Comparison of ENCODE assay signal across 8 mouse cellular contexts in the genomic region with DNA sequence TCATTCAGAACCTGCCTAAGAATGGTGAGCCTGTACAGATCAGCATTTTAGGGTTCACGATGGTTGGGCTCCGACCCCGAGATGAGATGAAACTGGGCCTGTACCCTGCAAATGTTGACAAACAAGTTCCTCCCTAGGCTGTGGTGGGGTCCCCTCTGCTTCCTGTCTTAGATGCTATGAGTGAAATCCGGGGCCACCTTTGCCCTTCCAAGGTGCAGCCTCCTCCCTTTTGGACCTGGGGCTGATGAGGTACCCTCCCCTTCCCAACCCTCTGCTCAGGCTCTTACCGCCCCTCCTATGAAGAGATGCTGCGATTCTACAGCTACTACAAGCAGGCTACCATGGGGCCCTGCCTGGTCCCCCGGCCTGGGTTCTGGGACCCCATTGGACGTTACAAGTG. TPM values are rescaled to one million over a fixed set of nuclear protein-coding genes. Genes with fewer than 3 reads are reported as not detected.
DNase-seq lines count a peak whose midpoint lies in the region; ATAC-seq and TF ChIP-seq lines count a peak whose summit lies in the region.

No protein-coding gene starts in this region.

- no peak for DNase-seq in heart, postnatal 14 days
- no peak for DNase-seq in ovary, postnatal 10 days (ENCODE audit: low spot score)
- DNase-seq in retina, postnatal 1 day = no peak

- WGBS in heart, embryonic 13.5 days = 54% methylated on average over 8 of the region's 8 CpGs
- WGBS in hindbrain, embryonic 15.5 days = 57% methylated on average over 8 of the region's 8 CpGs
- WGBS in liver, embryonic 16.5 days (ENCODE audit: insufficient replicate concordance) = 51% methylated on average over 8 of the region's 8 CpGs

- TF ChIP-seq CTCF in bone marrow macrophage, adult 2 months (IDR thresholded peaks at IDR 0.05; ENCODE audit: low read depth, low read length) = no peak

- peak overlapping the region; percentile 65 for H3K4me3 ChIP-seq in heart, embryonic 13.5 days
- peak overlapping the region; percentile 81 for H3K4me3 ChIP-seq in bone marrow macrophage, adult 2 months (ENCODE audit: insufficient read depth, low read length)
- no peak overlapping the region for H3K4me3 ChIP-seq in hindbrain, embryonic 15.5 days
- H3K4me3 ChIP-seq in liver, embryonic 16.5 days (ENCODE audit: low read depth, low read length) = peak overlapping the region; percentile 81

- H3K27me3 ChIP-seq in heart, embryonic 13.5 days (replicated peaks) = peaks cover 28% of the 10 kb centered on the region
- peaks cover 24% of the 10 kb centered on the region for H3K27me3 ChIP-seq in hindbrain, embryonic 15.5 days
- H3K27me3 ChIP-seq in liver, embryonic 16.5 days (ENCODE audit: control insufficient read depth, insufficient read depth, low read depth, low read length) = peaks cover 31% of the 10 kb centered on the region

- H3K9me3 ChIP-seq in heart, embryonic 13.5 days = no peaks in the 10 kb centered on the region
- H3K9me3 ChIP-seq in hindbrain, embryonic 15.5 days = no peaks in the 10 kb centered on the region
- H3K9me3 ChIP-seq in liver, embryonic 16.5 days (replicated peaks; ENCODE audit: control insufficient read depth, low read length) = no peaks in the 10 kb centered on the region

- peak overlapping the region; percentile 78 for H3K9ac ChIP-seq in heart, embryonic 13.5 days
- H3K9ac ChIP-seq in hindbrain, embryonic 15.5 days = no peak overlapping the region
- peak overlapping the region; percentile 87 for H3K9ac ChIP-seq in liver, embryonic 16.5 days (ENCODE audit: low read depth, low read length)

- H3K27ac ChIP-seq in heart, embryonic 13.5 days (replicated peaks) = no peak overlapping the region
- H3K27ac ChIP-seq in bone marrow macrophage, adult 2 months (ENCODE audit: insufficient read depth, low read depth, low read length) = no peak overlapping the region
- no peak overlapping the region for H3K27ac ChIP-seq in hindbrain, embryonic 15.5 days (replicated peaks)
- peak overlapping the region; percentile 96 for H3K27ac ChIP-seq in liver, embryonic 16.5 days (ENCODE audit: low read length)

- intact Hi-C loops in heart, postnatal 14 days (cut with DNase I) = loop anchor here (1.0 kb wide), 1 partner anchor 56 kb away; no protein-coding TSS in a partner anchor

- no peak for ATAC-seq in heart, embryonic 13.5 days (ENCODE audit: extremely low read depth, insufficient number of reproducible peaks, low FRiP score, low TSS enrichment)
- ATAC-seq in hindbrain, embryonic 15.5 days (ENCODE audit: low FRiP score, low read depth) = no peak
- ATAC-seq in liver, embryonic 16.5 days (ENCODE audit: low read depth) = no peak
- no peak for ATAC-seq in CD4-positive, CD25-positive, alpha-beta regulatory T cell, adult 4 months

- peak overlapping the region; percentile 93 for H3K4me2 ChIP-seq in heart, embryonic 13.5 days
- peak overlapping the region; percentile 89 for H3K4me2 ChIP-seq in hindbrain, embryonic 15.5 days
- peak overlapping the region; percentile 79 for H3K4me2 ChIP-seq in liver, embryonic 16.5 days (ENCODE audit: low read depth, low read length)

- peaks cover 6% of the 10 kb centered on the region; the same call in 1 of the 2 replicates for H3K36me3 ChIP-seq in heart, embryonic 13.5 days
- no peaks in the 10 kb centered on the region for H3K36me3 ChIP-seq in hindbrain, embryonic 15.5 days
- H3K36me3 ChIP-seq in liver, embryonic 16.5 days (ENCODE audit: control insufficient read depth, insufficient read depth) = peaks cover 3% of the 10 kb centered on the region; the same call in 1 of the 2 replicates

- TF ChIP-seq POLR2A in bone marrow macrophage, adult 2 months (IDR thresholded peaks at IDR 0.05; ENCODE audit: borderline replicate concordance, low read depth, low read length) = no peak

- H3K4me1 ChIP-seq in heart, embryonic 13.5 days = peaks cover 54% of the 10 kb centered on the region
- peaks cover 5% of the 10 kb centered on the region for H3K4me1 ChIP-seq in bone marrow macrophage, adult 2 months (ENCODE audit: control insufficient read depth, insufficient read depth, low read length)
- peaks cover 26% of the 10 kb centered on the region for H3K4me1 ChIP-seq in hindbrain, embryonic 15.5 days (replicated peaks)
- H3K4me1 ChIP-seq in liver, embryonic 16.5 days (ENCODE audit: control insufficient read depth, low read depth, low read length) = peaks cover 54% of the 10 kb centered on the region

RNA-seq across cellular contexts. Expression of a gene that starts 2.1 kb away (rescaled TPM):
- 12.0 and 14.3 TPM in 2 replicates for polyA plus RNA-seq in heart, embryonic 13.5 days (2015; fragmentation: Nextera tagmentation; extraction: Ambion mirVana)
- 10 to 100 TPM; 30.5 to 34.5 TPM for total RNA-seq in heart, postnatal 14 days (2021)
- 27.4 and 30.4 TPM in 2 replicates for polyA plus RNA-seq in bone marrow macrophage, adult 2 months (2012; ENCODE audit: insufficient read depth, insufficient read length, missing spikeins)
- 11.1 and 13.3 TPM in 2 replicates for polyA plus RNA-seq in hindbrain, embryonic 15.5 days (2015; fragmentation: Nextera tagmentation; extraction: Ambion mirVana)
- polyA plus RNA-seq in liver, embryonic 16.5 days (2015; fragmentation: Nextera tagmentation; extraction: Ambion mirVana) = 51.3 and 54.4 TPM in 2 replicates
- polyA plus RNA-seq in CD4-positive, CD25-positive, alpha-beta regulatory T cell, adult 4 months (2017; shearing (Covaris generic)) = 10 to 100 TPM; 19.7 to 25.2 TPM

RNA-seq across cellular contexts. Expression of a gene that starts 2.2 kb away (rescaled TPM):
- polyA plus RNA-seq in heart, embryonic 13.5 days (2015; fragmentation: Nextera tagmentation; extraction: Ambion mirVana) = 7.8 and 8.7 TPM in 2 replicates
- 10 to 100 TPM; 19.4 to 20.9 TPM for total RNA-seq in heart, postnatal 14 days (2021)
- polyA plus RNA-seq in bone marrow macrophage, adult 2 months (2012; ENCODE audit: insufficient read depth, insufficient read length, missing spikeins) = 1.7 and 2.3 TPM in 2 replicates
- polyA plus RNA-seq in hindbrain, embryonic 15.5 days (2015; fragmentation: Nextera tagmentation; extraction: Ambion mirVana) = 3.7 and 4.4 TPM in 2 replicates
- 0.40 and 0.58 TPM in 2 replicates for polyA plus RNA-seq in liver, embryonic 16.5 days (2015; fragmentation: Nextera tagmentation; extraction: Ambion mirVana)
- polyA plus RNA-seq in CD4-positive, CD25-positive, alpha-beta regulatory T cell, adult 4 months (2017; shearing (Covaris generic)) = under 1 TPM; 0.41 to 0.51 TPM

RNA-seq across cellular contexts. Expression of a gene that starts 12.4 kb away (rescaled TPM):
- polyA plus RNA-seq in heart, embryonic 13.5 days (2015; fragmentation: Nextera tagmentation; extraction: Ambion mirVana) = 2.8 and 3.0 TPM in 2 replicates
- total RNA-seq in heart, postnatal 14 days (2021) = 10 to 100 TPM; 18.5 to 20.4 TPM
- polyA plus RNA-seq in bone marrow macrophage, adult 2 months (2012; ENCODE audit: insufficient read depth, insufficient read length, missing spikeins) = 43.7 and 44.3 TPM in 2 replicates
- 3.7 and 3.9 TPM in 2 replicates for polyA plus RNA-seq in hindbrain, embryonic 15.5 days (2015; fragmentation: Nextera tagmentation; extraction: Ambion mirVana)
- 1.7 and 1.9 TPM in 2 replicates for polyA plus RNA-seq in liver, embryonic 16.5 days (2015; fragmentation: Nextera tagmentation; extraction: Ambion mirVana)
- 1 to 10 TPM; 2.6 to 4.3 TPM for polyA plus RNA-seq in CD4-positive, CD25-positive, alpha-beta regulatory T cell, adult 4 months (2017; shearing (Covaris generic))

RNA-seq across cellular contexts. Expression of a gene that starts 28.6 kb away (rescaled TPM):
- polyA plus RNA-seq in heart, embryonic 13.5 days (2015; fragmentation: Nextera tagmentation; extraction: Ambion mirVana) = 5.7 and 6.2 TPM in 2 replicates
- total RNA-seq in heart, postnatal 14 days (2021) = 1 to 10 TPM; 1.8 to 3.3 TPM
- polyA plus RNA-seq in bone marrow macrophage, adult 2 months (2012; ENCODE audit: insufficient read depth, insufficient read length, missing spikeins) = 3.1 and 3.6 TPM in 2 replicates
- polyA plus RNA-seq in hindbrain, embryonic 15.5 days (2015; fragmentation: Nextera tagmentation; extraction: Ambion mirVana) = 23.5 and 28.4 TPM in 2 replicates
- polyA plus RNA-seq in liver, embryonic 16.5 days (2015; fragmentation: Nextera tagmentation; extraction: Ambion mirVana) = 5.2 and 5.7 TPM in 2 replicates
- polyA plus RNA-seq in CD4-positive, CD25-positive, alpha-beta regulatory T cell, adult 4 months (2017; shearing (Covaris generic)) = 1 to 10 TPM; 2.3 to 4.5 TPM
